Mouse (Mus musculus): Measurements from ENCODE around the gene Cap1. TPM values are rescaled to one million over a fixed set of nuclear protein-coding genes. Genes with fewer than 3 reads are reported as not detected.

Gene Cap1
- polyA plus RNA-seq, 1 experiment from 2014 or later = 70.2 TPM

DNA sequence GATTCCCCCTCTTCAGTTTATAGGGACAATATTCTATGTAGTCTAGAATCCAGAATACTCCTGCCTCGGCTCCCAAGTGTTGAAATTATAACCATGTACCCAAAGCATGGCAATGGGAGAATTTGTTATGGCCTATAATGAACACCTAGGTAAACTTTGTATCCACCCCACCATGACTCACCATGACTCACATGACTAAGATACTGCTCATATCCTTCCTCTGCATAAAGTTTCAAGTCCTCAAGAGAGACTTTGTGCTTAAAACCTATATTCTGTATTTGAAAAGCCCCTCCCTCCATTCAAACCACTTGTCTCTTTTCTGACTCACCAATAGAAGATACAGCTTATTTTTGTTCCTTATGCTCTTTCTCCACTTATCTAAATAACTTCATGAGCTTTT is 17.8 kb downstream of the Cap1 start:
- Histone ChIP-seq H3K36me3 (ENCODE audit: control insufficient read depth, insufficient read depth, low read length) (peaks cover 89% of the 10 kb centered on the region), H3K9me3 (ENCODE audit: control insufficient read depth, low read length) (no peaks in the 10 kb centered on the region), H3K4me3 (ENCODE audit: low read depth, low read length) (no peak overlapping the region), H3K27me3 (replicated peaks; ENCODE audit: control insufficient read depth, insufficient read depth, low read length) (no peaks in the 10 kb centered on the region), H3K4me1 (ENCODE audit: control insufficient read depth, insufficient read depth, low read length) (no peaks in the 10 kb centered on the region), H3K9ac (ENCODE audit: low read depth, low read length) (no peak overlapping the region), H3K4me2 (ENCODE audit: low read depth, low read length) (no peak overlapping the region), H3K27ac (replicated peaks; ENCODE audit: low read depth, low read length) (no peak overlapping the region)
- ATAC-seq (ENCODE audit: low read depth) = no peak
- WGBS = 96% methylated on average over 1 of the region's 1 CpGs
- DNase-seq (ENCODE audit: low spot score) = no peak

DNA sequence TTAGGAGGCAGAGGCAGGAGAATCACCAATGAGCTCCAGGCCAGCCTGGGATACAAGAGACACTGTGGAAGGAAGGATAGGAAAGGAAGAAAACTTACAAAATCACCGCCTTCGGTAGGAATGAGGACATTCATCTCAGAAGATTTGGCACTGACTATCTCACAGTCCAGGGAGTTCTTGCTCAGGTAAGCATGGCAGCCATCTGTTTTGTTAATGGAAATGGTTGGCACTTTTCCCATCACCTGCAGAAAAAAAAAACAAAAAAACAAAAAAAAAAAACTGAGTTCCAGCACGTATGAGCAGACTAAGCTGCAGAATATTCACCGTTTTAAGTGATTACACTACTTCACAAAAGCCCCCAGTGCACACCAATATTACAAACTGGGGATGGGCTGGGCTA is 24.0 kb downstream of the Cap1 start:
- no peak for DNase-seq (ENCODE audit: low spot score)
- ATAC-seq (ENCODE audit: low read depth) = no peak
- Histone ChIP-seq H3K4me3 (ENCODE audit: low read depth, low read length) (no peak overlapping the region), H3K4me1 (ENCODE audit: control insufficient read depth, insufficient read depth, low read length) (no peaks in the 10 kb centered on the region), H3K9me3 (ENCODE audit: control insufficient read depth, low read length) (no peaks in the 10 kb centered on the region), H3K4me2 (ENCODE audit: low read depth, low read length) (no peak overlapping the region), H3K36me3 (ENCODE audit: control insufficient read depth, insufficient read depth, low read length) (peaks cover 83% of the 10 kb centered on the region), H3K27me3 (replicated peaks; ENCODE audit: control insufficient read depth, insufficient read depth, low read length) (no peaks in the 10 kb centered on the region), H3K9ac (ENCODE audit: low read depth, low read length) (no peak overlapping the region), H3K27ac (replicated peaks; ENCODE audit: low read depth, low read length) (no peak overlapping the region)
- 87% methylated on average over 4 of the region's 4 CpGs for WGBS

DNA sequence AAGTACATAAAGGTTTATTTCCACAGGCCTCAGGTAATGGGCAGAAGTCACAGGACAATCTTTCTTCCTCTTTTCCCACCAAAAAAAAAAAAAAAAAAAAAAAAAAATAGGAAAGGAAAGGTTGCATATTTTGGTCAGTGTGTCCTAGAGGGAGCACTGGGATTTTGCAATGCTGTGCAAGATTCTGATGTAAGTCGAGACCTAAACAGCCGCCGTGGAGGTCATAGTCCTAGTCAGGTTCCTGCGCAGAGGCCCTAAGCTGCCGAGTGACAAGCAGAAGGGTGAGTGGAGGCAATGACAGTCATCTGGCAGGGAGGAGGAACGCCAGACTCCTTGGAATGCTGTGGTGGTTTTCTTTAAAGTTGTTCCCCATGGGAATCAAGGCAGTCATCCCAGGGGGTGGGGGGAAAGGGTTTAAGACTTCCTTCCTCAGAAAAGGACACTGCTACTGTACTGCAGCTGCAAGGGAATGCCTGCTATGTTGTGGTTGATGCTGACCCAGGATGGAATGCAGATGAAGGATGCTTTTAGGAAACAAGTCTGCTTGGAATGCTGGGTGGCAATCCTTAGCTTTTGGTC is 26.7 kb downstream of the Cap1 start:
- no peak overlapping the region for H3K4me2 ChIP-seq (ENCODE audit: low read depth, low read length)
- H3K9me3 ChIP-seq (ENCODE audit: control insufficient read depth, low read length) = no peaks in the 10 kb centered on the region
- no peak for DNase-seq (ENCODE audit: low spot score)
- H3K4me3 ChIP-seq (ENCODE audit: low read depth, low read length) = no peak overlapping the region
- H3K9ac ChIP-seq (ENCODE audit: low read depth, low read length) = no peak overlapping the region
- H3K27me3 ChIP-seq (replicated peaks; ENCODE audit: control insufficient read depth, insufficient read depth, low read length) = no peaks in the 10 kb centered on the region
- H3K36me3 ChIP-seq (ENCODE audit: control insufficient read depth, insufficient read depth, low read length) = peaks cover 84% of the 10 kb centered on the region
- WGBS = 58% methylated on average over 6 of the region's 6 CpGs
- no peaks in the 10 kb centered on the region for H3K4me1 ChIP-seq (ENCODE audit: control insufficient read depth, insufficient read depth, low read length)
- no peak overlapping the region for H3K27ac ChIP-seq (replicated peaks; ENCODE audit: low read depth, low read length)
- ATAC-seq (ENCODE audit: low read depth) = no peak

DNA sequence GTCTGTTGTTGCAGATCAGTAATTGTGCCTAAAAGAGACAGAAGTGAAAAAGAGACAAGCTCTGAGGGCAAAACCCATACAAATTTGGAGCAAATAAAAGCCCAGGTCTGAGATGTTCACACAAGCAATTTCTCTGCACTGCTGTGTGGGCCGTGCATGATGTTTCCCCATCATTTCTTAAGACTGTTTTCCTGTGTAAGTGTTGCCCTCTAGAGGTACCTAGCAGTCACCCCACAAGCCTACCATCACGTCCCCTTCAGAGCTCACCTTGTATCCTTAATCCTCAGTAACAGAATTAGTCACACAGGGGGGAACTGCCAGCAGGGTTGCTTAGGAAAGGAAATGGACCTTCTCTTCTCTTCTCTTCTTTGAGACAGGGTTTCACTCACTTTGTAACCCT is 27.9 kb downstream of the Cap1 start:
- no peak overlapping the region for H3K4me3 ChIP-seq (ENCODE audit: low read depth, low read length)
- DNase-seq (ENCODE audit: low spot score) = no peak
- H3K4me2 ChIP-seq (ENCODE audit: low read depth, low read length) = no peak overlapping the region
- no peaks in the 10 kb centered on the region for H3K9me3 ChIP-seq (ENCODE audit: control insufficient read depth, low read length)
- H3K9ac ChIP-seq (ENCODE audit: low read depth, low read length) = no peak overlapping the region
- H3K36me3 ChIP-seq (ENCODE audit: control insufficient read depth, insufficient read depth, low read length) = peaks cover 82% of the 10 kb centered on the region
- no peaks in the 10 kb centered on the region for H3K27me3 ChIP-seq (replicated peaks; ENCODE audit: control insufficient read depth, insufficient read depth, low read length)
- no peak overlapping the region for H3K27ac ChIP-seq (replicated peaks; ENCODE audit: low read depth, low read length)
- ATAC-seq (ENCODE audit: low read depth) = no peak
- no peaks in the 10 kb centered on the region for H3K4me1 ChIP-seq (ENCODE audit: control insufficient read depth, insufficient read depth, low read length)
- WGBS = 63% methylated on average over 2 of the region's 2 CpGs

DNA sequence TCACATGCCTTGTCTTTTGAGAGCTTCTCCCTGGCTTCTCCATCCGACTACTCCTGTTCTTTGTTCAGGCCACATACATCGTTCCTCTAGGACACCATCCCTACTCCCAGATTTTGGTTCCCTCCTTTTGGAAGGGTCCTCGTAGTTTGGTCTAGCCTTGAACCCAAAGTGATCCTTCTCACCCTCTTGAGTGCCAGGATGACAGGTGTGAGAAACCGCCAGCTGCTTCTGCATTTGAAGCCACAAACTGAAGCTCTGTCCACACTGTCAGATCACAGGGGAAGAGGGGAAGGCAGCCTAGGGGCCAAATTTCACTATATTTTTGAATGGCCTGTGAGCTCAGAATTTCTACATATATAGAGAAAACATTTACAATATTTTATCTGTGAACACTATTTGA is 31.1 kb downstream of the Cap1 start:
- ATAC-seq (ENCODE audit: low read depth) = no peak
- WGBS = 94% methylated on average over 4 of the region's 4 CpGs
- DNase-seq (ENCODE audit: low spot score) = no peak
- Histone ChIP-seq H3K4me2 (ENCODE audit: low read depth, low read length) (no peak overlapping the region), H3K27me3 (replicated peaks; ENCODE audit: control insufficient read depth, insufficient read depth, low read length) (no peaks in the 10 kb centered on the region), H3K4me1 (ENCODE audit: control insufficient read depth, insufficient read depth, low read length) (no peaks in the 10 kb centered on the region), H3K9me3 (ENCODE audit: control insufficient read depth, low read length) (no peaks in the 10 kb centered on the region), H3K27ac (replicated peaks; ENCODE audit: low read depth, low read length) (no peak overlapping the region), H3K36me3 (ENCODE audit: control insufficient read depth, insufficient read depth, low read length) (peaks cover 82% of the 10 kb centered on the region), H3K4me3 (ENCODE audit: low read depth, low read length) (no peak overlapping the region), H3K9ac (ENCODE audit: low read depth, low read length) (no peak overlapping the region)

DNA sequence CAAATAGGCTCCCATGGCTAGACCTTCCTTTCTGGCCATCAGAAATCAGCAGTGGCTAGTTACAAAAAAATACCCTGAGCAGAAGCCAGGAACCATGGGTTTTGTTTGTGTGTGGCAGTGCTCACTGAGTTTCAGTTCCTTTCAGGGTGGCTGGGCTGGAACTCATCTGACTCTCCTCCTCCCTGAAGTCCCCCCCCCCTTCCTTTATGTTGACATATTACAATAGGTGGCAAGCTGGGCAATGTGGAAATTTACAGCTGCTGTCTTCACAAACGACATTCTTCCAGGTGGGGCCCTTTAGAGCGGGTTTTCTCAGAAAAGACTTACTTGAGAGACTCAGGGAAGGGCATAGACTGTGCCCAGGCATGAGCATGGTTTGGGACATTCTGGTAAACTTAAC is 32.2 kb downstream of the Cap1 start:
- no peaks in the 10 kb centered on the region for H3K27me3 ChIP-seq (replicated peaks; ENCODE audit: control insufficient read depth, insufficient read depth, low read length)
- no peak overlapping the region for H3K4me3 ChIP-seq (ENCODE audit: low read depth, low read length)
- no peak overlapping the region for H3K9ac ChIP-seq (ENCODE audit: low read depth, low read length)
- WGBS = 64% methylated on average over 2 of the region's 2 CpGs
- no peak for DNase-seq (ENCODE audit: low spot score)
- no peak overlapping the region for H3K4me2 ChIP-seq (ENCODE audit: low read depth, low read length)
- H3K4me1 ChIP-seq (ENCODE audit: control insufficient read depth, insufficient read depth, low read length) = no peaks in the 10 kb centered on the region
- ATAC-seq (ENCODE audit: low read depth) = no peak
- no peak overlapping the region for H3K27ac ChIP-seq (replicated peaks; ENCODE audit: low read depth, low read length)
- H3K9me3 ChIP-seq (ENCODE audit: control insufficient read depth, low read length) = no peaks in the 10 kb centered on the region
- H3K36me3 ChIP-seq (ENCODE audit: control insufficient read depth, insufficient read depth, low read length) = peaks cover 85% of the 10 kb centered on the region

DNA sequence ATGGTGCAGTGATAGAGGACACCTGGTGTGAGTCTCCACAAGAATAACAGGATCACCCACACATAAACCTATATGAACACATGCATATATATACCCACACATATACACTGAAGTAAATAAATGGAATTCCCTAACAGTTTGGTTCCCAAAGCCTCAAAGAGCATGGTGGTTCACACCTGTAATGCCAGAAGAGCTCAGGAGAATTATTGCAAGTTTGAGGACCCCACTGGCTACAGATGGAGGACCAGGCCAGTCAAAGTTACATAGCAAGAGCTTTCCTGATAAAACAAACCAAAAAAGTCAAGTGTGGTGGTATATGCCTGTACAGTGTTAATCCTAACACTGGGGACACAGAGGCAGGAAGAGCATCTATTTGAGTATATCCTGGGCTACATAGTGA is 34.3 kb downstream of the Cap1 start:
- Histone ChIP-seq H3K9ac (ENCODE audit: low read depth, low read length) (no peak overlapping the region), H3K4me1 (ENCODE audit: control insufficient read depth, insufficient read depth, low read length) (no peaks in the 10 kb centered on the region), H3K9me3 (ENCODE audit: control insufficient read depth, low read length) (no peaks in the 10 kb centered on the region), H3K27me3 (replicated peaks; ENCODE audit: control insufficient read depth, insufficient read depth, low read length) (no peaks in the 10 kb centered on the region), H3K27ac (replicated peaks; ENCODE audit: low read depth, low read length) (no peak overlapping the region), H3K4me2 (ENCODE audit: low read depth, low read length) (no peak overlapping the region), H3K4me3 (ENCODE audit: low read depth, low read length) (no peak overlapping the region), H3K36me3 (ENCODE audit: control insufficient read depth, insufficient read depth, low read length) (peaks cover 85% of the 10 kb centered on the region)
- DNase-seq (ENCODE audit: low spot score) = no peak
- ATAC-seq (ENCODE audit: low read depth) = no peak

DNA sequence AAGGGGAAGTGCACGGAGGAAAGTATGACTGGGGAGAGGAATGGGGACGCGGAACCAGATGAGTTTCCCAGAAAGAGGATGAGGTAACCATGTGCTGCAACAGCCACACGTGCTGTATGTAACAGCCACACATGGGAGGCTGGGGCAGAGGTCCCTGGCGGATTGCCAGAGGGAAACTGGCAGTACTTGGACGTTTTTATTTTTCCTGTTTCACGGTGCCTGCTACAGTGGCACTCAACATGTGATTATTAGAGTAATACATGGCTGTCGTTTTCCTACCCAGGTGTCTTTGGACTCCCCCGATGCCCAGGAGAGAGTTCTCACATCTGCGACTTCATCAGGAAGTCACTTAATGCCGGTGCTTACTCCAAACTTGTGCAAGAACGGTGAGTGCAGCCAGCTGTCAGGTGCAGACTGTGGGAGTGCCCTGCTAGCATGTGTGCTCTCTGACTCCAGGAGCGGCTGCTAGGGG is 37.7 kb downstream of the Cap1 start:
- WGBS = 66% methylated on average over 13 of the region's 13 CpGs
- H3K36me3 ChIP-seq (ENCODE audit: control insufficient read depth, insufficient read depth, low read length) = peaks cover 79% of the 10 kb centered on the region
- H3K27ac ChIP-seq (replicated peaks; ENCODE audit: low read depth, low read length) = no peak overlapping the region

DNA sequence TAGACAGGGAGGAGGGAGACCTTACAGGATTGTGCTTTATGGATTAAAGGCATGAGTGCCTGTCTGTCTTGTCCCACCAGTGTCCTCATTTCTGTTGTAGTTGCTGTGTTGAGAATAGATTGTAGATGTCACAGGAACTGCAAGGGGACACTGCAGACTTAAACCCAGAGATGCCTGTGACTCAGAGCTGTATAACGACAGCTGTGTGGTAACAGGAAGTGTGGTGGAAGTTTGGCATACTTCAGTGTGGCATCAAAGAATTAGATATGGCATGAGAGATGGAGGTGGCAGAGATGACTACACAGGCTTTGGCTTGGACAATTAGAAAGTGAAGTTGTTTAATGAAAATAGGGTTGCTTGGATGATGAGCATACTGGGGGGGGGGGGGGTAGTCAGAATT is 47.4 kb downstream of the Cap1 start:
- ATAC-seq (ENCODE audit: low read depth) (no peak), DNase-seq (ENCODE audit: low spot score) (no peak)
- no peak overlapping the region for H3K9ac ChIP-seq (ENCODE audit: low read depth, low read length)
- H3K36me3 ChIP-seq (ENCODE audit: control insufficient read depth, insufficient read depth, low read length) = peaks cover 12% of the 10 kb centered on the region; the same call in 1 of the 2 replicates
- H3K27ac ChIP-seq (replicated peaks; ENCODE audit: low read depth, low read length) = no peak overlapping the region
- no peak overlapping the region for H3K4me2 ChIP-seq (ENCODE audit: low read depth, low read length)
- no peaks in the 10 kb centered on the region for H3K9me3 ChIP-seq (ENCODE audit: control insufficient read depth, low read length)
- WGBS = 85% methylated on average over 1 of the region's 1 CpGs
- 0 out of 2 replicates have a peak, but pooled peaks cover 5% of the 10 kb centered on the region for H3K4me1 ChIP-seq (ENCODE audit: control insufficient read depth, insufficient read depth, low read length)
- H3K27me3 ChIP-seq (replicated peaks; ENCODE audit: control insufficient read depth, insufficient read depth, low read length) = no peaks in the 10 kb centered on the region
- no peak overlapping the region for H3K4me3 ChIP-seq (ENCODE audit: low read depth, low read length)

More for the DNA sequence above, 37.7 kb downstream of the Cap1 start:
- H3K9ac ChIP-seq (ENCODE audit: low read depth, low read length) = no peak overlapping the region
- DNase-seq (ENCODE audit: low spot score) = peak; percentile 21
- no peaks in the 10 kb centered on the region for H3K27me3 ChIP-seq (replicated peaks; ENCODE audit: control insufficient read depth, insufficient read depth, low read length)
- H3K4me2 ChIP-seq (ENCODE audit: low read depth, low read length) = no peak overlapping the region
- no peaks in the 10 kb centered on the region for H3K4me1 ChIP-seq (ENCODE audit: control insufficient read depth, insufficient read depth, low read length)
- H3K9me3 ChIP-seq (ENCODE audit: control insufficient read depth, low read length) = no peaks in the 10 kb centered on the region
- H3K4me3 ChIP-seq (ENCODE audit: low read depth, low read length) = no peak overlapping the region
- 0 out of 2 replicates have a peak, but pooled peaks have one; percentile 33 for ATAC-seq (ENCODE audit: low read depth)

Measured in embryonic facial prominence, embryonic 14.5 days (tissue).